Mouse (Mus musculus) forebrain, embryonic 16.5 days (tissue): Measurements from ENCODE around the gene Ndufa3. TPM values are rescaled to one million over a fixed set of nuclear protein-coding genes. Genes with fewer than 3 reads are reported as not detected.
"Not testable (repeated sequence)": the region's sequence is repeated elsewhere in the genome, so short reads cannot be mapped to it uniquely, and the experiment has no call there.

Experiments
- ATAC-seq: fragments of 200-750 bp; cut with Nextera tagmentation; 2 replicates; pipeline ENCODE4 v1.8.0; 2017; ENCODE audit warnings: mild to moderate bottlenecking, moderate library complexity
- H3K27ac ChIP-seq: fragments of 300-500 bp; sonication (generic); 2 replicates; pipeline ENCODE4 v1.5.1; 2014; ENCODE audit warnings: low read length, control low read depth
- H3K27me3 ChIP-seq: fragments of 300-500 bp; sonication (generic); replicated peaks from 2 replicates; pipeline ENCODE4 v1.6.1; 2014; ENCODE audit warnings: low read length; ENCODE audit not compliant: control insufficient read depth, insufficient read depth
- H3K36me3 ChIP-seq: fragments of 300-500 bp; sonication (generic); 2 replicates; pipeline ENCODE4 v1.6.1; 2014; ENCODE audit not compliant: control insufficient read depth, insufficient read depth
- H3K4me1 ChIP-seq: fragments of 300-500 bp; sonication (generic); replicated peaks from 2 replicates; pipeline ENCODE4 v1.6.1; 2014; ENCODE audit warnings: low read length; ENCODE audit not compliant: control insufficient read depth, insufficient read depth
- H3K4me2 ChIP-seq: fragments of 300-500 bp; sonication (generic); 2 replicates; pipeline ENCODE4 v1.6.1; 2014; ENCODE audit warnings: mild to moderate bottlenecking, low read length, control low read depth
- H3K4me3 ChIP-seq: fragments of 300-500 bp; sonication (generic); replicated peaks from 2 replicates; pipeline ENCODE4 v1.5.1; 2014; ENCODE audit warnings: mild to moderate bottlenecking, low read length, control low read depth
- H3K9ac ChIP-seq: fragments of 300-500 bp; sonication (generic); replicated peaks from 2 replicates; pipeline ENCODE4 v1.6.1; 2014; ENCODE audit warnings: low read depth, low read length, control low read depth
- H3K9me3 ChIP-seq: fragments of 300-500 bp; sonication (generic); 2 replicates; pipeline ENCODE4 v1.6.1; 2016; ENCODE audit warnings: low read length; ENCODE audit not compliant: control insufficient read depth
- WGBS: fragments of 180-500 bp; shearing (Covaris S2); extraction: QIAGEN DNeasy Blood & Tissue Kit; methylation state at CpG from one replicate; pipeline ENCODE4 v1.1.7; 2014; 5-methylcytosine and 5-hydroxymethylcytosine counted together
- polyA plus RNA-seq: library from polyadenylated mRNA; unstranded; fragments of >200 nt; fragmentation: Nextera tagmentation; extraction: Ambion mirVana; gene quantifications from 2 replicates; pipeline ENCODE4 v1.2.1, GENCODE M21; 2015

The Ndufa3 gene
- polyA plus RNA-seq, 1 experiment from 2014 or later, result 357 TPM

DNA sequence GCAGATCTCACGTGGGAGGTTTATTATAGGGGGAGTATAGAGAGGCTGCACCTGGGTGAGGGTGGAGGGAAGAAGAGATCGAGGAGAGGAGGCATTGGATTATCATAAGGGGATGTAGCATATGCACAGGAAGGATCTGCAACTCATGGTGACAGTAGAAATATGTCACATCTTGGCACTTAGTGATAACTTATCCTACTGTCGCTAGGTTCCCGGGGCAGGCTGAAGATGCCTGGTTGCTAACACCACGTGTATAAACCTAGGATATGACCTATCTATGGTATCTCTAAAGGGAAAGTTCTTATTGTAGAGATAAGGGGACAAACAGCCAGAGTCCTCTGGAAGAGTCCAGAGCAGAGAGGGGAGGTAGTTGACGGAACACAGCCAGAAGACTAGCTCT, 31.4 kb upstream of the Ndufa3 start:
- Histone ChIP-seq H3K9ac (no peak overlapping the region), H3K36me3 (no peaks in the 10 kb centered on the region), H3K27me3 (no peaks in the 10 kb centered on the region), H3K27ac (no peak overlapping the region), H3K4me1 (no peaks in the 10 kb centered on the region), H3K9me3 (no peaks in the 10 kb centered on the region), H3K4me2 (no peak overlapping the region), H3K4me3 (no peak overlapping the region)
- ATAC-seq, result no peak
- 17% methylated on average over 6 of the region's 6 CpGs for WGBS

DNA sequence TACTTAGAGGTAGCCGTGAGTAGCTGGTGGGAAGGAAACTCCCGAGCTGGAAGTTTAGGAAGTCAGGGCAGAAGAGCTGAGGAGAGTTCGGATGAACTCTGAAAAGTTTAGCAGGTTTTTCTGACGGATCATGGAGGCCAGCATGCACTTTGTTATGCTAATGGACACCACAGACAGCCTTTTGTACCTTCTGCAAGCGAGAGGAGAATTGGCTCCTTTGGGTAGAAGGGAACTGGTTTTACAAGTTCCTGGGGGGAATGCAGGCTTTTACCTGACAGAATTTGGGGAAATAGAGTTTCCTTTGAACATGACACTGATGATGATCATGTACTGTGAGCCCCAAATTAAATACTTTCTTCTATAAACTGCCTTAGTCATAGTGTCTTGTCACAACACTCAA, 30.9 kb upstream of the Ndufa3 start:
- no peak overlapping the region for H3K4me2 ChIP-seq
- H3K9me3 ChIP-seq, result no peaks in the 10 kb centered on the region
- H3K9ac ChIP-seq, result no peak overlapping the region
- no peak overlapping the region for H3K27ac ChIP-seq
- H3K4me3 ChIP-seq, result no peak overlapping the region
- no peaks in the 10 kb centered on the region for H3K27me3 ChIP-seq
- 1% methylated on average over 5 of the region's 5 CpGs for WGBS
- H3K36me3 ChIP-seq, result no peaks in the 10 kb centered on the region
- no peak for ATAC-seq
- H3K4me1 ChIP-seq, result no peaks in the 10 kb centered on the region

DNA sequence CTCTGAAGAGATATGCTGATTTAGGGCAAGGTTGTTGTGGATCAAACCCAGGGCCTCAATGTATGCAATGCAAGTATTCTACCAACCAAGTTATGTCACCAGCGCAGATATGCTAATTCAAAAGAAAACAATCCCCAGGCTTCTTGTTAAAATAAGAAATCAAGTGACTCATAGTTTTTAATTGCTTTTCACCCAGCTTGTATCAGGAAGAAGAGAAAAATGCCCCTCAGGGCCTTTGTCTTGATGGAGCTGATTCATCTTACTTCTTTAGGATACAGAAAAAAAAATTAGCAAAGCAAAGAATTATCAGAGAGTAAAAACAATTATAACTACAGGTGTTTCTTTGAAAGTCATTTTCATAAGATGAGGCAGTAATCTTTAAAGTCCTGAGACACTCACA, 29.9 kb upstream of the Ndufa3 start:
- Histone ChIP-seq H3K9ac (no peak overlapping the region), H3K4me2 (no peak overlapping the region), H3K9me3 (no peaks in the 10 kb centered on the region), H3K27ac (no peak overlapping the region), H3K27me3 (no peaks in the 10 kb centered on the region), H3K4me1 (no peaks in the 10 kb centered on the region), H3K36me3 (no peaks in the 10 kb centered on the region), H3K4me3 (no peak overlapping the region)
- 68% methylated on average over 1 of the region's 1 CpGs for WGBS
- ATAC-seq, result no peak

DNA sequence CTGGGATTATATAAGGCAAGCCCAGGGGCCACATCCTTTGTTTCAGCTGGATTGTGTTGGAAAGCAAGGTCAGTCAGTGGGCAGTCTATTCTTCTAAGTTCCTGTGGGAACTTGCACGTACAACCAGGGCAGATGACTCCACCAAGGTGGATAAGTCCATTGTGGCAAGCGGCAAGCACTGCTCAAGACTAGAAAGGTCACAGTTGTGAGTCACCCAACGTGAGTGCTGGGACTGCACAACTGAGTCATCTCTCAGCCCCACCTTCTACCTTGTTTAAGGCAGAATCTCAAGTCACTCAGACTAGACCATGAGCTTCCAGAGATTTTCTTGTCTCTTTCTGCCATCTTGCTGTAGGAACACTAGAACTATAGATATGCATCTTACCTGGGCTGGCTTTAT, 26.6 kb upstream of the Ndufa3 start:
- Histone ChIP-seq H3K9me3 (no peaks in the 10 kb centered on the region), H3K9ac (no peak overlapping the region), H3K36me3 (no peaks in the 10 kb centered on the region), H3K4me2 (no peak overlapping the region), H3K27me3 (no peaks in the 10 kb centered on the region), H3K4me3 (no peak overlapping the region), H3K4me1 (no peaks in the 10 kb centered on the region), H3K27ac (no peak overlapping the region)
- 77% methylated on average over 3 of the region's 3 CpGs for WGBS
- ATAC-seq, result no peak

DNA sequence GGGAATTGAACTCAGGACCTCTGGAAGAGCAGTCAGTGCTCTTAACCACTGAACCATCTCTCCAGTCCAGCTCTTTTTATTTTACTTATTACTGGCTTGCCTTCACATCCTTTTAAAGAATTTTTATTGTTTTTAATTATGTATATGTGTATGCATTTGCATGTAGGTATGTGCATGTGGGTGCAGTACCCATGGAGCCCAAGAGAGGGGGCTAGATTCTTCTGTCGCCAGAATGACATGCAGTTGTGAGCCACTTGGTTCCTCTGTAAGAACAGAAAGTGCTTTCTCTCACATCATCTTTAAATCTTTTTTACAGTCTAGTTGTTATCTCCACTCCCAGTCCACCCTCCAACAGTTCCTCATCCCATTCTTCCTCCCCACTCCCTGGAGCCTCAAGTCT, 25.6 kb upstream of the Ndufa3 start:
- 88% methylated on average over 1 of the region's 1 CpGs for WGBS
- H3K4me3 ChIP-seq, result no peak overlapping the region
- no peak for ATAC-seq
- no peak overlapping the region for H3K9ac ChIP-seq
- no peak overlapping the region for H3K27ac ChIP-seq
- no peaks in the 10 kb centered on the region for H3K36me3 ChIP-seq
- no peaks in the 10 kb centered on the region for H3K9me3 ChIP-seq
- H3K27me3 ChIP-seq, result no peaks in the 10 kb centered on the region
- no peak overlapping the region for H3K4me2 ChIP-seq
- H3K4me1 ChIP-seq, result no peaks in the 10 kb centered on the region

DNA sequence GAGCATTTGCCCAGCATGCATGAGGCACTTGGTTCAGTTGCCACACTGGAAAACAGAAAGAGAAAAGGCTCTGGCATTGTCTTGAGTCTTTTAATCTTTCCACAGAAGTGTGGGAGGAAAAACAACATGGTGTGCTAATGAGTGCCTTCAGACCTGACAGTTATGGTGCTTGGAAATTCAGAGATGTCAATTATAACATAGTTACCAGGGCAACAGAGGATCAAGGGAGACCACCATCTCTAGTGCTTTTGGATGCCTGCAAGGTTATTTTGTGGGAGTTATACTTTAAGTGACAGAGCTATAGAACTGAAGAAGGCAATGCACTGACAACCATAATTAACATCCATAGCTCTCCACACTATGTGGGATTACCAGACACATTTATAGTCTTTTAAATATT, 23.3 kb upstream of the Ndufa3 start:
- Histone ChIP-seq H3K4me2 (no peak overlapping the region), H3K27ac (no peak overlapping the region), H3K4me1 (no peaks in the 10 kb centered on the region), H3K4me3 (no peak overlapping the region), H3K27me3 (no peaks in the 10 kb centered on the region), H3K36me3 (no peaks in the 10 kb centered on the region), H3K9ac (no peak overlapping the region), H3K9me3 (no peaks in the 10 kb centered on the region)
- peak; percentile 33 for ATAC-seq

DNA sequence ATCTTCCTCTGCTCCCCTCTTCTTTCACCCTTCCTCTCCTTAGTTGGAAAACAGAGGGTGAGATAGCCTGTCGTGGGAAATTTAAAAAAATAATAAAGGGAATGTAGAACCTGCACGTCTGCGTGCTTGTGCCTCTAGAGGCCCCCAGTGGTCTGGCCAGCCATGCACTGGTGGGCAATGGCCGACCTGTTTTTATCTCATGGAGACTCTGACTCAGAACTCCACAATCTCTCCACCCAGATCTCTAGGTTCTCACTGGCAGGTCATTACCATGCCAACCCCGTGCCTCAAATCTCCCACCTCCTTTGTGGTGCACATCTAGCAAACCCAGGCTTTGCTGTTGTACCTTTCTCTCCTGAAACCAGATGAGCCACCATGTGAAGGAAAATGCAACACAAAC, 22.5 kb upstream of the Ndufa3 start:
- ATAC-seq, result no peak
- H3K27me3 ChIP-seq, result no peaks in the 10 kb centered on the region
- no peaks in the 10 kb centered on the region for H3K9me3 ChIP-seq
- no peak overlapping the region for H3K4me3 ChIP-seq
- no peaks in the 10 kb centered on the region for H3K36me3 ChIP-seq
- 30% methylated on average over 5 of the region's 5 CpGs for WGBS
- H3K4me2 ChIP-seq, result no peak overlapping the region
- H3K9ac ChIP-seq, result no peak overlapping the region
- no peaks in the 10 kb centered on the region for H3K4me1 ChIP-seq
- H3K27ac ChIP-seq, result no peak overlapping the region

DNA sequence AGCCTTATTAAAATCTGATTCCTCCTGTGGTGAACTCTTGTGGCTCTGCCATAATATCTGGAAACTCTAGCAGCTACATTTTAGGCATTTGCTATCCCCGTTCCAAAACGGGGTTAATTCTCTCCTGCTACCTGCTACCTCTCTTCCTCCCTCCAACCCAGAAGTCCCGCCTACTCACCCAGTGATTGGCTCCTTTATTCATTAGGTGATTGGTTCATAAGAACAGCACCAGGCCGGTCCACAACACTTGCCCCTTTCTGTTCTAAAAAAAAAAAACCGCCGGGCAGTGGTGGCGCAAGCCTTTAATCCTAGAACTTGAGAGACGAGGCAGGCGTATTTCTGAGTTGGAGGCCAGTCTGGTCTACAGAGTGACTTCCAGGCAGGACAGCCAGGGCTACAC, 22.0 kb upstream of the Ndufa3 start:
- H3K36me3 ChIP-seq, result no peaks in the 10 kb centered on the region
- 17% methylated on average over 9 of the region's 9 CpGs for WGBS
- no peak overlapping the region for H3K9ac ChIP-seq
- no peaks in the 10 kb centered on the region for H3K9me3 ChIP-seq
- H3K4me1 ChIP-seq, result no peaks in the 10 kb centered on the region
- no peak overlapping the region for H3K4me2 ChIP-seq
- ATAC-seq, result no peak
- H3K27ac ChIP-seq, result no peak overlapping the region
- no peak overlapping the region for H3K4me3 ChIP-seq
- H3K27me3 ChIP-seq, result no peaks in the 10 kb centered on the region

DNA sequence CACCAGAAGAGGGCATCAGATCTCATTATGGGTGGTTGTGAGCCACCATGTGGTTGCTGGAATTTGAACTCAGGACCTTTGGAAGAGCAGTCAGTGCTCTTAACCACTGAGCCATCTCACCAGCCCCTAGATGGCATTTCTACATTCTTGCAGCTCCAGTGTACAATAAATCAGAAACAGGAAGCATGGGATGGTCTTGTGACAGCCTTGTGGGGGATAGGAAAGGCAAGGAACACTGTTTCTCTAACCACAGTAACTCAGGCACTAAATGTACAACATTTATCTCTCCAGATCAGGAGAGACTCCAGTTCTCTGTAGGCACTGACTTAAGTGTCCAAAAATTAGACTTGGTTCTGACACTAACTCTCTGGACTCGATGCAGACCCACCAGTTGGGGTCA, 19.4 kb upstream of the Ndufa3 start:
- H3K27me3 ChIP-seq, result not testable (repeated sequence)

DNA sequence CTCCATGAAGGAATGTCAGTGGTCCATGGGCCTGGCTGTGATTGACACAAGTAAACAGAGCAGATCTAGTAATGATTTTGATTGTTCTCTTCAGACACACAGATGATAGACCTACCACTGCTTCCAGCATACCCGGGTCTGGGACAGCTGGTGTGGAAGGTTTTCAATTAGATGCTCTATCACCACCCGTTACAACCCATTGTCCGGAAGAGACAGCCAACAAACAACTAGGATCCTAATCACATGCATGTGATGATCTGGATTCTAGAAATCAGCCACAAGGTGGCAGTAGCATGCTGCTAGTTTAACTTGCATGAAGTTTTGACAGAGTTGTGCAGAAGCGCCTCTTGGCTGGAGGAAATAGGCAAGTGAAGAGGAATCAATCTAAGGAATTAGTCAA, 16.1 kb upstream of the Ndufa3 start:
- Histone ChIP-seq H3K4me2 (no peak overlapping the region), H3K36me3 (no peaks in the 10 kb centered on the region), H3K9ac (no peak overlapping the region), H3K9me3 (no peaks in the 10 kb centered on the region), H3K27ac (no peak overlapping the region), H3K27me3 (no peaks in the 10 kb centered on the region), H3K4me3 (no peak overlapping the region), H3K4me1 (no peaks in the 10 kb centered on the region)
- WGBS, result 8% methylated on average over 4 of the region's 4 CpGs
- ATAC-seq, result peak; percentile 49

More for the DNA sequence above, 19.4 kb upstream of the Ndufa3 start:
- ATAC-seq, H3K4me1 ChIP-seq, H3K4me2 ChIP-seq, H3K9ac ChIP-seq, H3K9me3 ChIP-seq, H3K36me3 ChIP-seq, H3K4me3 ChIP-seq, H3K27ac ChIP-seq: not testable (repeated sequence)
- WGBS, result 62% methylated on average over 1 of the region's 1 CpGs
